ENCODE assay signal across 11 mouse cellular contexts in the genomic region with DNA sequence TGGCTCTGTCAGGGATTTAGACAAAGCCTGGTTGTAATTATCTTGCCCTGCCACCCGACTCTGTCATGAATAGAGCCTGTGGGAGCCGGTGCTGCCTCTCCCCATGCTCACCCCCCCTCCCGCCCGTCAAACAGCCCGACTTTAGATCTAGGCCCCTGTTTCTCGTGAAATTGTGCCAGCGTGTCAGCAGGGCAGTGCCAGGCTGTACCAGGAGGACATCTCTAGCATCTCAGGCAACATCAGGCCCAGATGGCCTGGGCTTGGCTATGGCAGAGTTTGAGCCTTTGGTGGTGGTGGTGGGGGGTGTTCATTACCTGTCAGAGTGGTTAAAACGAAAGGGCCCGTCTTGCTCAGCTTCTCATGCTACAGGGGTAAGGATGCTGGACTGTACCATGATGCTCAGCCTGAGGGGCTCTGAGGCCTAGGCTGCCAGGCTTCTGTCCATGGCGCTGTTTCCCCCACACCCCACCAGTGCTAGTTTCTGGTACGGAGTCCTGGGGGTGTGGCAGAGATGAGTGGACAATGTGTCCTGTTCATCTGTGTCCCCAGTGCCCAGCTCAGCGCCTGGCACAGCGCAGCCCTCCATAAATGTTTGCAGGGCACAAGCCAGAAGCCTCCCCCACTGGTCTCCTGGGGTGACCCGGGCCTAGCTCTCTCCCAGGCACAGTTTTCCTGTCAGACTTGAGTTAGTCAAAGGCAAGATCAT. TPM values are rescaled to one million over a fixed set of nuclear protein-coding genes. Genes with fewer than 3 reads are reported as not detected.
DNase-seq lines count a peak whose midpoint lies in the region; ATAC-seq and TF ChIP-seq lines count a peak whose summit lies in the region.
"Had no signal": no experiment of that assay in that cellular context is flagged by ENCODE, and none has a peak within 500 bp of the region (broad histone marks: within the 10 kb centered on the region; RNA-seq: fewer than 3 reads in every experiment).

No protein-coding gene starts in this region.

- H3K27ac ChIP-seq in gastrocnemius, adult 2 months = peak overlapping the region; percentile 35; the same call in 1 of the 2 replicates
- H3K27ac ChIP-seq in kidney, postnatal 0 days = no peak overlapping the region
- H3K27ac ChIP-seq in hindbrain, postnatal 0 days = no peak overlapping the region
- H3K27ac ChIP-seq: liver, embryonic 15.5 days; neural tube, embryonic 15.5 days had no signal

- peak; percentile 33 for DNase-seq in gastrocnemius, adult 2 months
- DNase-seq in gastrocnemius, postnatal 14 days = no peak
- no peak for DNase-seq in kidney, postnatal 0 days (ENCODE audit: low spot score)
- DNase-seq in kidney, postnatal 36 days = no peak
- DNase-seq in brain, adult 2 months (ENCODE audit: low read depth, low spot score) = peak; percentile 95
- no peak for DNase-seq in hindbrain, postnatal 0 days (ENCODE audit: low spot score)
- DNase-seq in urinary bladder, adult 18-20 months (ENCODE audit: low spot score in 2 of 2) = no peak
- no peak for DNase-seq in urinary bladder, postnatal 10 days (ENCODE audit: low spot score)

- no peaks in the 10 kb centered on the region for H3K9me3 ChIP-seq in kidney, postnatal 0 days (replicated peaks; ENCODE audit: low read length)
- no peaks in the 10 kb centered on the region for H3K9me3 ChIP-seq in hindbrain, postnatal 0 days (ENCODE audit: low read length)
- H3K9me3 ChIP-seq: liver, embryonic 15.5 days; neural tube, embryonic 15.5 days had no signal

- WGBS in kidney, postnatal 0 days = 78% methylated on average over 14 of the region's 14 CpGs
- 48% methylated on average over 14 of the region's 14 CpGs for WGBS in hindbrain, postnatal 0 days

- TF ChIP-seq CTCF in gastrocnemius, adult 2 months (IDR thresholded peaks at IDR 0.05) = no peak
- TF ChIP-seq CTCF in kidney, postnatal 0 days (IDR thresholded peaks at IDR 0.05; ENCODE audit: low read depth) = no peak
- TF ChIP-seq CTCF in hindbrain, postnatal 0 days (IDR thresholded peaks at IDR 0.05; ENCODE audit: low read depth) = no peak

- no peak for ATAC-seq in kidney, postnatal 0 days (replicated peaks; ENCODE audit: low FRiP score, low read depth)
- ATAC-seq in hindbrain, postnatal 0 days = 0 out of 2 replicates have a peak, but pooled peaks have one; percentile 30
- ATAC-seq: midbrain, embryonic 16.5 days had no signal

- H3K27me3 ChIP-seq in kidney, postnatal 0 days (ENCODE audit: insufficient read depth, low read length) = no peaks in the 10 kb centered on the region
- H3K27me3 ChIP-seq in hindbrain, postnatal 0 days (ENCODE audit: insufficient read depth, low read length) = no peaks in the 10 kb centered on the region
- H3K27me3 ChIP-seq: liver, embryonic 15.5 days had no signal

- H3K4me3 ChIP-seq in gastrocnemius, adult 2 months = no peak overlapping the region
- no peak overlapping the region for H3K4me3 ChIP-seq in kidney, postnatal 0 days (replicated peaks; ENCODE audit: low read depth, low read length)
- H3K4me3 ChIP-seq in hindbrain, postnatal 0 days (ENCODE audit: low read length) = no peak overlapping the region
- H3K4me3 ChIP-seq: liver, embryonic 15.5 days; neural tube, embryonic 15.5 days had no signal

- no peak overlapping the region for H3K4me2 ChIP-seq in kidney, postnatal 0 days (ENCODE audit: low read length)
- H3K4me2 ChIP-seq in hindbrain, postnatal 0 days (ENCODE audit: low read depth, low read length) = no peak overlapping the region
- H3K4me2 ChIP-seq: liver, embryonic 15.5 days; neural tube, embryonic 15.5 days had no signal

- peaks cover 7% of the 10 kb centered on the region for H3K4me1 ChIP-seq in kidney, postnatal 0 days (replicated peaks; ENCODE audit: insufficient read depth, low read length)
- H3K4me1 ChIP-seq in hindbrain, postnatal 0 days (ENCODE audit: insufficient read depth, low read length) = 0 out of 2 replicates have a peak, but pooled peaks cover 2% of the 10 kb centered on the region

- H3K36me3 ChIP-seq in kidney, postnatal 0 days (ENCODE audit: insufficient read depth, low read length) = no peaks in the 10 kb centered on the region
- no peaks in the 10 kb centered on the region for H3K36me3 ChIP-seq in hindbrain, postnatal 0 days (ENCODE audit: insufficient read depth, low read length)
- H3K36me3 ChIP-seq: liver, embryonic 15.5 days; neural tube, embryonic 15.5 days had no signal

- H3K9ac ChIP-seq in kidney, postnatal 0 days (ENCODE audit: low read depth, low read length) = 0 out of 2 replicates have a peak overlapping the region, but pooled peaks have one; percentile 6
- H3K9ac ChIP-seq in hindbrain, postnatal 0 days (replicated peaks; ENCODE audit: low read length) = no peak overlapping the region
- H3K9ac ChIP-seq: liver, embryonic 15.5 days; neural tube, embryonic 15.5 days had no signal

- intact Hi-C loops in gastrocnemius, adult 2 months (cut with DNase I) = no loop called here
- intact Hi-C loops in gastrocnemius, postnatal 14 days (cut with DNase I; ENCODE audit: low total_unique reads) = no loop called here

RNA-seq across cellular contexts. Expression of a gene that starts 3.7 kb away (rescaled TPM):
- total RNA-seq in gastrocnemius, adult 2 months (2021) = 1 to 10 TPM; 5.9 to 7.5 TPM
- total RNA-seq in gastrocnemius, postnatal 14 days (2021) = 10 to 100 TPM; 10.5 to 12.2 TPM
- 5.4 and 5.7 TPM in 2 replicates for polyA plus RNA-seq in kidney, postnatal 0 days (2015; fragmentation: Nextera tagmentation; extraction: Ambion mirVana)
- 75.2 and 86.8 TPM in 2 replicates for total RNA-seq in hindbrain, postnatal 0 days (2014; rRNA removed)
- 7.3 and 7.7 TPM in 2 replicates for polyA plus RNA-seq in hindbrain, postnatal 0 days (2015; fragmentation: Nextera tagmentation; extraction: Ambion mirVana)

RNA-seq across cellular contexts. Expression of a gene that starts 56.6 kb away (rescaled TPM):
- 10 to 100 TPM; 43.2 to 48.6 TPM for total RNA-seq in gastrocnemius, adult 2 months (2021)
- total RNA-seq in gastrocnemius, postnatal 14 days (2021) = 10 to 100 TPM; 32.4 to 36.2 TPM
- 2.4 and 2.6 TPM in 2 replicates for polyA plus RNA-seq in kidney, postnatal 0 days (2015; fragmentation: Nextera tagmentation; extraction: Ambion mirVana)
- 49.5 and 59.0 TPM in 2 replicates for total RNA-seq in hindbrain, postnatal 0 days (2014; rRNA removed)
- 5.5 and 5.9 TPM in 2 replicates for polyA plus RNA-seq in hindbrain, postnatal 0 days (2015; fragmentation: Nextera tagmentation; extraction: Ambion mirVana)

Comparison
In these comparisons a context has a peak if more than half of its experiments do, and no peak if none do; other contexts are left out.
1. DNase-seq: peak in gastrocnemius, adult 2 months (single experiment) and brain, adult 2 months (single experiment); none in gastrocnemius, postnatal 14 days (single experiment), kidney, postnatal 0 days (single experiment), kidney, postnatal 36 days (0 of 2), hindbrain, postnatal 0 days (single experiment), urinary bladder, adult 18-20 months (0 of 2) and urinary bladder, postnatal 10 days (single experiment).